Mouse (Mus musculus) left cerebral cortex, adult 8-10 months (tissue): Measurements from ENCODE around the gene Gm609. TPM values are rescaled to one million over a fixed set of nuclear protein-coding genes. Genes with fewer than 3 reads are reported as not detected.

Experiments used
- total RNA-seq, 4 experiments: library from RNA; stranded (reverse); gene quantifications; 2 replicates each; pipeline ENCODE4 v1.2.4; 2022

Gm609 gene
- total RNA-seq, 4 experiments from 2014 or later, result 0.25 to 0.41 (median 0.38) TPM

Other genes with a start within 250 kb of the Gm609 start
- 100 to 1,000 TPM in 2 of 4 experiments, 10 to 100 TPM in 2; 93.1 to 117 (median 102) TPM for gene Cd200, start 83.9 kb downstream of the Gm609 start, total RNA-seq
- gene Gm17783, start 39.1 kb upstream of the Gm609 start, total RNA-seq, result not detected
- not detected for gene Slc9c1, start 42.3 kb upstream of the Gm609 start, total RNA-seq
- not detected for gene Gcsam, start 117.4 kb upstream of the Gm609 start, total RNA-seq
- under 1 TPM in 3 of 4 experiments, not detected in 1; 0.16 to 0.55 (median 0.25) TPM for gene BC016579, start 161.1 kb upstream of the Gm609 start, total RNA-seq
- gene Tmprss7, start 200.7 kb upstream of the Gm609 start, total RNA-seq, result 1 to 10 TPM; 1.3 to 3.3 (median 1.8) TPM
- gene Tagln3, start 231.6 kb upstream of the Gm609 start, total RNA-seq, result 100 to 1,000 TPM; 282 to 335 (median 308) TPM
- 10 to 100 TPM; 18.8 to 25.5 (median 25.4) TPM for gene Abhd10, start 250.0 kb upstream of the Gm609 start, total RNA-seq